Mouse (Mus musculus) left cerebral cortex, adult 2 months (tissue): Measurements from ENCODE around the gene Hic2. TPM values are rescaled to one million over a fixed set of nuclear protein-coding genes. Genes with fewer than 3 reads are reported as not detected.

Experiments used
- DNase-seq, 2 experiments: peaks; one replicate each; pipeline ENCODE4 v3.0.0; 2021 to 2022; ENCODE audit warnings: low spot score in 2 of 2, mixed read lengths in 1 of 2; ENCODE audit errors: extremely low spot score in 1 of 2
- H3K27ac ChIP-seq: fragments of 200-600 bp; 2 replicates; pipeline ENCODE4 v1.8.1; 2022
- H3K4me3 ChIP-seq: fragments of 200-600 bp; 2 replicates; pipeline ENCODE4 v1.8.1; 2022
- CTCF ChIP-seq: fragments of 200-600 bp; IDR thresholded peaks from 2 replicates; pipeline ENCODE4 v1.8.1; 2022; ENCODE audit warnings: antibody characterized with exemption, mild to moderate bottlenecking, moderate library complexity
- intact Hi-C: fragments of 180-260 bp; cut with DNase I; formaldehyde crosslinking; loops from one replicate; pipeline ENCODE4 v1.15.1; 2025
- total RNA-seq, 2 experiments: library from RNA; stranded (reverse); gene quantifications; 2 replicates each; pipeline ENCODE4 v1.2.3; 2021

Hic2 gene
- total RNA-seq, 2 experiments from 2014 or later: 5.3 to 6.0 TPM

GRCm38 (mm10) chr16:17257359-17257821 is 24.0 kb downstream of the Hic2 start:
- no peak overlapping the region for H3K27ac ChIP-seq
- intact Hi-C loops: no loop called here
- no peak overlapping the region for H3K4me3 ChIP-seq
- no peak; the same call in 1 of the 2 replicates for TF ChIP-seq CTCF
- no peak for DNase-seq

GRCm38 (mm10) chr16:17258917-17259316 is 25.5 kb downstream of the Hic2 start:
- intact Hi-C loops: no loop called here
- no peak for DNase-seq
- Histone ChIP-seq H3K27ac (no peak overlapping the region), H3K4me3 (no peak overlapping the region)
- TF ChIP-seq CTCF: no peak

- no peak for DNase-seq
- Histone ChIP-seq H3K4me3 (no peak overlapping the region), H3K27ac (no peak overlapping the region)
- TF ChIP-seq CTCF: no peak
- intact Hi-C loops: no loop called here
Observed at GRCm38 (mm10) chr16:17261341-17261740, 28.0 kb downstream of the Hic2 start.

GRCm38 (mm10) chr16:17266113-17266512 is 32.7 kb downstream of the Hic2 start:
- Histone ChIP-seq H3K27ac (no peak overlapping the region), H3K4me3 (no peak overlapping the region)
- no peak for TF ChIP-seq CTCF
- DNase-seq: no peak
- intact Hi-C loops: no loop called here

- no peak for TF ChIP-seq CTCF
- intact Hi-C loops: no loop called here
Observed at GRCm38 (mm10) chr16:17267937-17268336, 34.6 kb downstream of the Hic2 start.

GRCm38 (mm10) chr16:17269872-17270271 is 36.5 kb downstream of the Hic2 start:
- TF ChIP-seq CTCF: no peak

More at GRCm38 (mm10) chr16:17267937-17268336, 34.6 kb downstream of the Hic2 start:
- DNase-seq: no peak
- Histone ChIP-seq H3K4me3 (no peak overlapping the region), H3K27ac (no peak overlapping the region)

GRCm38 (mm10) chr16:17271124-17271523 is 37.8 kb downstream of the Hic2 start:
- TF ChIP-seq CTCF: peak; percentile 62
- intact Hi-C loops: loop anchor here (1.0 to 5.0 kb wide), 2 partner anchors 62 to 369 kb away; no protein-coding TSS in a partner anchor
- H3K27ac ChIP-seq: no peak overlapping the region
- no peak overlapping the region for H3K4me3 ChIP-seq
- no peak for DNase-seq

More at GRCm38 (mm10) chr16:17269872-17270271, 36.5 kb downstream of the Hic2 start:
- DNase-seq: no peak
- Histone ChIP-seq H3K27ac (no peak overlapping the region), H3K4me3 (no peak overlapping the region)
- intact Hi-C loops: loop anchor here (5.0 kb wide), 1 partner anchor 368 kb away; no protein-coding TSS in a partner anchor

GRCm38 (mm10) chr16:17271856-17272255 is 38.5 kb downstream of the Hic2 start:
- TF ChIP-seq CTCF: no peak
- intact Hi-C loops: loop anchor here (1.0 to 5.0 kb wide), 2 partner anchors 63 to 370 kb away; no protein-coding TSS in a partner anchor
- Histone ChIP-seq H3K4me3 (no peak overlapping the region), H3K27ac (no peak overlapping the region)
- DNase-seq: no peak

- H3K4me3 ChIP-seq: peak within 1 kb of the TSS; percentile 60
- no peak for TF ChIP-seq CTCF
- DNase-seq: no peak
- intact Hi-C loops: loop anchor here (1.0 to 5.0 kb wide), 4 partner anchors 65 to 203 kb away; partner anchors contain the start of gene Ccdc116
- peak within 1 kb of the TSS; percentile 95 for H3K27ac ChIP-seq
Observed at GRCm38 (mm10) chr16:17275721-17276120, 42.3 kb downstream of the Hic2 start, which contains the start of gene Tmem191c. Tmem191c (plus strand) TSS chr16:17276077.

GRCm38 (mm10) chr16:17276164-17277151 is 43.1 kb downstream of the Hic2 start:
- DNase-seq: peak; percentile 92 to 93
- peak; percentile 86 for TF ChIP-seq CTCF
- intact Hi-C loops: loop anchor here (1.0 to 5.0 kb wide), 5 partner anchors 43 to 204 kb away; partner anchors contain the start of genes Ccdc116 and Hic2
- Histone ChIP-seq H3K4me3 (peak overlapping the region; percentile 60), H3K27ac (peak overlapping the region; percentile 95)

GRCm38 (mm10) chr16:17277342-17278211 is 44.2 kb downstream of the Hic2 start:
- Histone ChIP-seq H3K4me3 (peak overlapping the region; percentile 60), H3K27ac (peak overlapping the region; percentile 95)
- no peak for TF ChIP-seq CTCF
- intact Hi-C loops: loop anchor here (1.0 to 5.0 kb wide), 3 partner anchors 44 to 205 kb away; partner anchors contain the start of genes Ccdc116 and Hic2
- DNase-seq: peak; percentile 72 to 74
